In the genomic region with DNA sequence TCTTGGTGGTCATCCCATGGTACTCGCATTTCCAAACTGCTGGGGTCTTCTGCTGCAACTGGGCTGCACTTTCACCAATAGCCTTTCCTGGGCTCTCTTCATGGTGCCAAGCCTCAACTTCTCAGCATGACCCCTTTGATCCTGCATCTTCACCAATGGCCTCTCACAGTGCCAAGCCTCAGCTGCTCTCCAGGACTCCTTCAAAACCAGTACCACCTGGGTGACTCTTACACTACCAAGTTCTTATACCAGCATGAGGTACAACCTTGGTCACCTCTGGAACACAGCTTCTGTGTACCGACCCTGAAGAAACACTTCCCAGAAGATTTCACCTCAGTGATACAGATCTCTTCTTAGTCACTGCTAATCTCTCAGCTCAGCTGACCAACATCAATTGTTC, we compare ENCODE assay signal across 18 mouse cellular contexts. TPM values are rescaled to one million over a fixed set of nuclear protein-coding genes. Genes with fewer than 3 reads are reported as not detected.
DNase-seq lines count a peak whose midpoint lies in the region; TF ChIP-seq lines count a peak whose summit lies in the region.
"Had no signal": no experiment of that assay in that cellular context is flagged by ENCODE, and none has a peak within 500 bp of the region (broad histone marks: within the 10 kb centered on the region; RNA-seq: fewer than 3 reads in every experiment).

A gene (minus strand): TSS at position 101 of the 400 bp plus-strand sequence.

- H3K27ac ChIP-seq in testis, adult 2 months (ENCODE audit: control insufficient read depth, insufficient read depth, low read depth, low read length), result no peak within 1 kb of the TSS

- no peak for TF ChIP-seq CTCF in testis, adult 2 months (IDR thresholded peaks at IDR 0.05; ENCODE audit: control insufficient read depth, insufficient read depth, insufficient replicate concordance, low read depth, low read length)

- H3K4me1 ChIP-seq in testis, adult 2 months (ENCODE audit: control insufficient read depth, insufficient read depth, low read length), result no peaks in the 10 kb centered on the region

- H3K4me3 ChIP-seq in testis, adult 2 months (ENCODE audit: control insufficient read depth, low read depth, low read length), result no peak within 1 kb of the TSS

- no peak for TF ChIP-seq POLR2A in testis, adult 2 months (IDR thresholded peaks at IDR 0.05; ENCODE audit: control insufficient read depth, low read depth, low read length)

- no peaks in the 10 kb centered on the region for H3K27me3 ChIP-seq in testis, adult 2 months (ENCODE audit: control insufficient read depth, insufficient read depth, low read length)

- H3K36me3 ChIP-seq in testis, adult 2 months (ENCODE audit: control insufficient read depth, insufficient read depth, low read length), result no peaks in the 10 kb centered on the region
- H3K36me3 ChIP-seq: G1E had no signal

- DNase-seq in testis, postnatal 14 days (ENCODE audit: low spot score), result no peak
- DNase-seq in testis, postnatal 10 days (ENCODE audit: low spot score), result peak; percentile 31
- DNase-seq in frontal cortex, postnatal 25 days (ENCODE audit: low spot score in 2 of 2), result no peak
- DNase-seq: adrenal gland, adult 2 months; adrenal gland, adult 8-10 months; adrenal gland, postnatal 10 days; adrenal gland, postnatal 14 days; adrenal gland, postnatal 25 days; adrenal gland, postnatal 36 days; B cell, adult 2 months; cerebellum, adult 11 months; cerebellum, adult 11-12 months; cerebellum, adult 18-20 months had no signal

RNA-seq across cellular contexts. Expression of the gene that starts here (rescaled TPM):
- 5.7 and 10.6 TPM in 2 replicates for polyA plus RNA-seq in testis, adult 2 months (2012; rRNA removed)
- polyA plus RNA-seq: adrenal gland, adult 2 months; brain, embryonic 14.5 days; C2C12; CD4-positive, CD25-positive, alpha-beta regulatory T cell, adult 4 months; G1E had no signal
